Mouse (Mus musculus): ENCODE measurements at regions not wholly inside any gene's neighbourhood (a gene's known extent, or its start where the extent isn't known, plus 50 kb on each side); places are given as distances from the start of the nearest gene placed in this dataset. TPM values are rescaled to one million over a fixed set of nuclear protein-coding genes. Genes with fewer than 3 reads are reported as not detected.
A peak's percentile ranks its signal among the peaks of the same experiment; 100 is the strongest.

DNA sequence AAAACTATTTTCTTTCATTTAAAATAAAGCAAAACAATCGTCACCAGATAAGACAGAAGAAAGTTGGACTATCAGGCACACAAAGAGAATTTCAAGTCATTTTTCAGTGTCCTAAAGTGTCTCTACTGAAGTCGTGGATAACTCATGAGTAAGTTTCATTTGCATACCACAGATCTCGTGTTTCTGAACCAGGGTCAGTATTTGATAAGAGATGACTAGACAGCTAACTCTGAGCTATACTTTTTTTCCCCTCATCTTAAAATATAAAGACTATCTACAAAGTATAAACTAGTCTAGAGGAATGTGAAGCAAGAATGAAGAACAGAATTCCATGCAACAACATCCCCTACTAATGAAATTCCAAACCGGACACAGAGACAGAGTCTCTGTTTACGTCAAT is 60.9 kb upstream of the Paip1 start:
- H3K4me3 ChIP-seq (ENCODE audit: low read depth, low read length): no peak overlapping the region
- 91% methylated on average over 5 of the region's 5 CpGs for WGBS
- no peak overlapping the region for H3K9ac ChIP-seq (ENCODE audit: low read length)
- no peaks in the 10 kb centered on the region for H3K27me3 ChIP-seq (ENCODE audit: control insufficient read depth, insufficient read depth, low read length)
- DNase-seq (ENCODE audit: low spot score): no peak
- H3K27ac ChIP-seq (ENCODE audit: low read depth, low read length): no peak overlapping the region
- no peaks in the 10 kb centered on the region; the same call in 1 of the 2 replicates for H3K36me3 ChIP-seq (ENCODE audit: control insufficient read depth, insufficient read depth, low read length)
- no peaks in the 10 kb centered on the region for H3K9me3 ChIP-seq (ENCODE audit: control insufficient read depth, low read length)
- ATAC-seq (replicated peaks; ENCODE audit: low FRiP score): no peak
- H3K4me2 ChIP-seq (ENCODE audit: low read depth, low read length, severe bottlenecking): no peak overlapping the region
- no peaks in the 10 kb centered on the region for H3K4me1 ChIP-seq (replicated peaks; ENCODE audit: control insufficient read depth, insufficient read depth, low read length)

DNA sequence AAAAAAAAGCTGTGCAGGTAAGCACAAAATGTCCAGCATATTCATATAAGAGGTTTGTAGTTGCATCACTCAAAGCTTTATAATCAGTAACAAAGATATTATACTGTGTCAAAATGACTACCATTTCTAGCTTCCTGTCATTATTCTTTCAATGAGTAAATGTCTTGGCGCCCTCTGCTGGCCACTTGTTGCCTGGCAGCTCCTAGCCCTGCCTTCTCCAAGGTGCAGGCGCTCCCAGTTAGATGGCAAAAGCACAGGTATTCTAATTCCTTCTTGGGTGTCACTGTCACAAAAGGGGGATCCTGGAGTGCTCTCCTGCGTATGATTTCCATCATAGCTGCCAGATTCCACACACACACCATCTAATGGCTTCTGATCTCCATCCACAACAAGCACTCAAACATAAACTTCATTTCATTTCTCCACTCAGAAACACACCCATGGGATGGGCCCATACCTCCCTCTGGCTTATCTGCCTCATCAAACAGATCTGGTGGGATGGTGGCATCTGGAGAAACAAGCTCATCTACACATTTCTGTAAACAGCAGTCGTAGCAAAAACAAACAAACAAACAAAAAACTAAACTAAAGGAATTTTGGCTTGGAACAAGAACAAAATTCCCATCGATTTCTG is 49.9 kb upstream of the Paip1 start:
- H3K27ac ChIP-seq (ENCODE audit: low read depth, low read length): no peak overlapping the region
- peak; percentile 58; the same call in 1 of the 2 replicates for ATAC-seq (replicated peaks; ENCODE audit: low FRiP score)
- H3K4me2 ChIP-seq (ENCODE audit: low read depth, low read length, severe bottlenecking): no peak overlapping the region
- 53% methylated on average over 5 of the region's 5 CpGs for WGBS
- H3K27me3 ChIP-seq (ENCODE audit: control insufficient read depth, insufficient read depth, low read length): no peaks in the 10 kb centered on the region
- no peaks in the 10 kb centered on the region for H3K4me1 ChIP-seq (replicated peaks; ENCODE audit: control insufficient read depth, insufficient read depth, low read length)
- no peak overlapping the region for H3K9ac ChIP-seq (ENCODE audit: low read length)
- H3K4me3 ChIP-seq (ENCODE audit: low read depth, low read length): no peak overlapping the region
- peak; percentile 80 for DNase-seq (ENCODE audit: low spot score)
- H3K9me3 ChIP-seq (ENCODE audit: control insufficient read depth, low read length): no peaks in the 10 kb centered on the region
- H3K36me3 ChIP-seq (ENCODE audit: control insufficient read depth, insufficient read depth, low read length): no peaks in the 10 kb centered on the region; the same call in 1 of the 2 replicates

Small RNAs in the stretch of these regions (microRNA-seq; reads per million reads assigned to microRNA genes)
- not detected for gene Gm44488 (ENCODE audit: insufficient number of aligned reads)
